Mouse (Mus musculus) E14TG2a.4 (cell line): ENCODE results near the gene Lrrc15.

Source experiments
- H3K27me3 ChIP-seq: 2 replicates; pipeline ENCODE4 v1.6.1; 2014; ENCODE audit warnings: low read length, control low read depth; ENCODE audit not compliant: insufficient read depth
- H3K36me3 ChIP-seq: 2 replicates; pipeline ENCODE4 v1.6.1; 2014; ENCODE audit warnings: low read length, control low read depth; ENCODE audit not compliant: insufficient read depth
- H3K4me1 ChIP-seq: replicated peaks from 2 replicates; pipeline ENCODE4 v1.6.1; 2014; ENCODE audit warnings: low read depth, low read length, control low read depth
- H3K4me3 ChIP-seq: replicated peaks from 2 replicates; pipeline ENCODE4 v1.5.1; 2014; ENCODE audit warnings: mild to moderate bottlenecking, low read length
- H3K9me3 ChIP-seq: 2 replicates; pipeline ENCODE4 v1.6.1; 2014; ENCODE audit warnings: low read length, control low read depth
- CTCF ChIP-seq: conservative IDR thresholded peaks from 2 replicates; pipeline ENCODE4 v1.5.1; 2014; ENCODE audit warnings: low read length
- NANOG ChIP-seq: IDR thresholded peaks from 2 replicates; pipeline ENCODE4 v1.6.1; 2014; ENCODE audit warnings: borderline replicate concordance, low read length, mixed read lengths
- POU5F1 ChIP-seq: IDR thresholded peaks from 2 replicates; pipeline ENCODE4 v1.6.1; 2014; ENCODE audit warnings: low read length, borderline replicate concordance

Lrrc15 gene

GRCm38 (mm10) chr16:30236091-30236699 lies 46.9 kb downstream of the Lrrc15 start:
- peak overlapping the region; percentile 67 for H3K4me3 ChIP-seq
- no peaks in the 10 kb centered on the region for H3K9me3 ChIP-seq
- no peaks in the 10 kb centered on the region for H3K36me3 ChIP-seq
- TF ChIP-seq CTCF, result peak; percentile 54
- no peak for TF ChIP-seq POU5F1
- H3K4me1 ChIP-seq, result peaks cover 45% of the 10 kb centered on the region
- peaks cover 49% of the 10 kb centered on the region for H3K27me3 ChIP-seq

DNA sequence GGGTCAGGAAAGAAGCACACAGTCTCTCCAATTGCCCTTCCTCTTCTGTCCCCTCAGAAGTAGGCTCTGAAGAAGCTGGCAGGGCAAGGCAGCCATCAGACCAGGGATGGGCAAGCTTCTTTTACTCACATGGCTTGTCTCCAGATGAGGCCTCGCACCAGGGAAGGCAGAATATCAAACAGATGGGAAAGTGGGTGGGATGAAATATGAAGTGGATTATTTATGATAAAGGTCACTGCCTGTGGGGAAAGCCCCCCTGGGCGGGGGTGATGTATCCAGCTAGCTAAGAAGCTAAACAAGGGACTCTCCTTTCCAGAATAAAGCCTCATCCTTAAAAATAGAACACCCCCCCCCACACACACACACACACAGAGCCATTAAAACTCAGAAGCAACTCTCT lies 47.5 kb downstream of the Lrrc15 start:
- peaks cover 51% of the 10 kb centered on the region for H3K27me3 ChIP-seq
- H3K36me3 ChIP-seq, result no peaks in the 10 kb centered on the region
- H3K4me3 ChIP-seq, result no peak overlapping the region
- H3K9me3 ChIP-seq, result no peaks in the 10 kb centered on the region
- peaks cover 46% of the 10 kb centered on the region for H3K4me1 ChIP-seq
- no peak for TF ChIP-seq NANOG
- no peak for TF ChIP-seq POU5F1

GRCm38 (mm10) chr16:30234636-30235546 lies 48.2 kb downstream of the Lrrc15 start:
- Histone ChIP-seq H3K4me1 (peaks cover 46% of the 10 kb centered on the region), H3K36me3 (no peaks in the 10 kb centered on the region), H3K9me3 (peaks cover 1% of the 10 kb centered on the region; the same call in 1 of the 2 replicates), H3K4me3 (no peak overlapping the region), H3K27me3 (peaks cover 51% of the 10 kb centered on the region)
- TF ChIP-seq CTCF, result no peak
- TF ChIP-seq POU5F1, result no peak
- TF ChIP-seq NANOG, result no peak

- Histone ChIP-seq H3K4me1 (peaks cover 46% of the 10 kb centered on the region), H3K4me3 (no peak overlapping the region), H3K36me3 (no peaks in the 10 kb centered on the region), H3K27me3 (peaks cover 48% of the 10 kb centered on the region), H3K9me3 (peaks cover 9% of the 10 kb centered on the region)
- TF ChIP-seq POU5F1, result no peak
- no peak for TF ChIP-seq NANOG
- TF ChIP-seq CTCF, result no peak
Observed at GRCm38 (mm10) chr16:30234077-30234476, 49.0 kb downstream of the Lrrc15 start.

GRCm38 (mm10) chr16:30231882-30232604 lies 51.0 kb downstream of the Lrrc15 start:
- H3K4me1 ChIP-seq, result peaks cover 53% of the 10 kb centered on the region
- H3K4me3 ChIP-seq, result no peak overlapping the region; the same call in 1 of the 2 replicates
- no peak for TF ChIP-seq POU5F1
- no peak for TF ChIP-seq CTCF
- TF ChIP-seq NANOG, result no peak
- peaks cover 11% of the 10 kb centered on the region for H3K9me3 ChIP-seq
- peaks cover 32% of the 10 kb centered on the region for H3K27me3 ChIP-seq
- no peaks in the 10 kb centered on the region for H3K36me3 ChIP-seq

DNA sequence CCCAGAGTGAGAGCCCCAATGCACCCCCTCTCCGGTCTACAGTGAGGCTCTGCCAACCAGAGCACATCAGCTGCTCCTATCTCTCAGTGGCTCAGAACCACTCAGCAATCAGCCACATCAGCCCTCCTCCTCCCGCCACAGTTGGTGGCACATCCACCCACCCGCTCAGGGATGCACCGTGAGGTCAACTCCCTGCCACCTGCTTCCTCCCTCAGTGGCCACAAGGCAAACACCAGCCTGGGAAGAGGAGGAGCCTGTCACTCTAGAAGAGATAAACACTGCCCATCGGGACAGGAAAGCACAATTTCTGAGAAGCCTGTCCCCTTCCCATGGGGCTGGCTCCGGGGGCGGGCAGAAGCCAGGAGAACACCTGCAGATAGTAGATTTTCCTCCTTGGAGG lies 55.7 kb downstream of the Lrrc15 start:
- H3K27me3 ChIP-seq, result peaks cover 6% of the 10 kb centered on the region; the same call in 1 of the 2 replicates
- peaks cover 11% of the 10 kb centered on the region for H3K9me3 ChIP-seq
- H3K36me3 ChIP-seq, result no peaks in the 10 kb centered on the region
- peaks cover 25% of the 10 kb centered on the region for H3K4me1 ChIP-seq
- no peak overlapping the region for H3K4me3 ChIP-seq
- TF ChIP-seq NANOG (no peak), CTCF (no peak), POU5F1 (no peak)

- Histone ChIP-seq H3K27me3 (peaks cover 29% of the 10 kb centered on the region), H3K4me1 (peaks cover 20% of the 10 kb centered on the region), H3K4me3 (no peak overlapping the region), H3K36me3 (no peaks in the 10 kb centered on the region), H3K9me3 (no peaks in the 10 kb centered on the region)
- no peak for TF ChIP-seq NANOG
- TF ChIP-seq CTCF, result no peak
Observed at GRCm38 (mm10) chr16:30221161-30221782, 61.8 kb downstream of the Lrrc15 start.
